Mouse (Mus musculus) left cerebral cortex, adult 8-10 months (tissue): ENCODE results near the gene Pak3. TPM values are rescaled to one million over a fixed set of nuclear protein-coding genes. Genes with fewer than 3 reads are reported as not detected.
A peak's percentile ranks its signal among the peaks of the same experiment; 100 is the strongest.

Experiments
- DNase-seq, 2 experiments: peaks; one replicate each; pipeline ENCODE4 v3.0.0; 2022; ENCODE audit warnings: low spot score in 2 of 2
- microRNA-seq, 2 experiments: library from miRNA; unstranded; fragments of <30 nt; microRNA quantifications; one replicate each; pipeline ENCODE4 v1.2.0; 2022
- total RNA-seq, 4 experiments: library from RNA; stranded (reverse); gene quantifications; 2 replicates each; pipeline ENCODE4 v1.2.4; 2022

Gene Pak3
- total RNA-seq, 4 experiments from 2014 or later: 118 to 130 (median 126) TPM

DNA sequence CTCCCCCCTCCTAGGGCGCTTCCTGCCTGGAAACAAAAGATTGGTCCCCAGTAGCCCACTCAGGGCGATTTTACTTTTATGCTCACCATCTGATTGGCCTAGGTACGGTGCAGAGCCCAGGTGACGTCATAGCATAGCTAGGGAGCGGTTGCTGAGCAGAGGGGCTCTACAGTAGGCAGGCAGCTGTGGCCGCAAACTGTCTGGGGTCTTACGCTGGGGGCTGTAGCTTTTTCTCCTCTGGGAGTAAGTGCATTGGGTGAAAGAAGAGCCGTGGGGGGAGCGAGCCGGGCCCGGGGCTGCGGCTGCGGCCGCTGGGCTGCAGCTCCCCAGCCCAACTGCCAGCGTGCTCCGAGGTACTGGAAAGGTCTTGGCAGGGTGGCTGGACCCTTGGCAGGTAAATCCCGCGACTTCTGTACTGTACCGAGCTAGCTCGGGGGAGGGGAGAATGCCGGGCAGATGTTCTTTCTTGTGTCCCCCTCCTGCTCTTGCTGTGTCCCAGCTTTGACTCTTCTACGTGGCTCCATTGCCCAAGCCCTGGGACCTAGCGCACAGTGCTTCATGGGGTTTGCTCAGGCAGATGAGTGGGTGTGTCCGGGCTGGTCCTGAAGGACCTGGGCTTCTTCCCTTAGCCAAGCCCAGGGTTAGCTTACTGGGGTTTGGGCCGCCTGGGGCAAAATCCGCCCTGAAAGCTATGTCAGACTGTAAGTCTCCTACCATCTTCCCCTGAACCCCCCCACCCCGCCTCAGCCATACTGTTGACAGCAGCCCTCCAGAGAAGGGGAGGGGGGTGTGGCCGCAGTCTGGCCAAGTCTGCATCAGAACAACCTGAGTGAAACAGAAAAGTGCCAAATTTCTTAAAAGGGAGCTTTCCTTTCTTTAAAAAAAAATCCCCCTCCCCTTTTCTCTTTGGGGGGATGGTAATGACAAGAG is 146.1 kb downstream of the Pak3 start:
- peak in 1 of 2 experiments; percentile 55 for DNase-seq

DNA sequence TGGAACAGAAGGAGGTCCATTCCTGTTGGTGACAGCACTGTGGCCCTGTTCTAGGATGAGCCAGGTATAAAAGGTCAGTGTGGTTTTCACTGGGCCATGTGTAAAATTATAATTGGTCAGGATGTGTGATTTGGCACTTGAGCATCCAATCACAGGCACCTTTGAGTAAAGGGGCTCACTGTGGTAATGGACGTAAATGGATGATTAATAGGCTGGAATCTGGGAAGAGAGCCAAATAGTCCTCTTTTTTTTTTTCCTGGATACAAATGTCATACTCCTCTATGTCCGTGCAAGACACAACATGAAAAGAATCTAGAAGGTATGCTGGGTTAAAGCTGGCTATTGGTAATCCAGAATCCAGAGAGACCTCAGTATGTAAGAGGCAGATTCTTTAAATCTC is 147.4 kb downstream of the Pak3 start:
- DNase-seq: no peak

DNA sequence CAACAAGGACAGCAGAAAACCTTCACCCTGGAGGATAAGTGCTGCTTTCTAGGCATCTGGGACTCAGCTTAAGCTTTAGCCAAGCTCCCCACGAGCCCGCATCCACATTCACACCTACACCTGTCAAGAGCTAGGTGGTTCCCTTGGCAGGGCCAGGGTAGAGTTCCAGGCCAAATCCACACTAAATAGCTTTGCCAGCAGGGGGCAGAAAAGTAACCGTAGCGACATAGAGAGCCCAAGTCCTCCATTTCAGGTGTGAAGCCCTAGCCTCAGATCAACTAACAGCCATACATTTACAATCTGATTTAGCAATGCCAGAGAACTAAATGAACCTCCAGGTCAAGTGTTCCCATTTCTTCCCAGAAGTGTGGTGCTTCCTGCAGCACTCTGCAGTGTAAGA is 148.6 kb downstream of the Pak3 start:
- DNase-seq: no peak

DNA sequence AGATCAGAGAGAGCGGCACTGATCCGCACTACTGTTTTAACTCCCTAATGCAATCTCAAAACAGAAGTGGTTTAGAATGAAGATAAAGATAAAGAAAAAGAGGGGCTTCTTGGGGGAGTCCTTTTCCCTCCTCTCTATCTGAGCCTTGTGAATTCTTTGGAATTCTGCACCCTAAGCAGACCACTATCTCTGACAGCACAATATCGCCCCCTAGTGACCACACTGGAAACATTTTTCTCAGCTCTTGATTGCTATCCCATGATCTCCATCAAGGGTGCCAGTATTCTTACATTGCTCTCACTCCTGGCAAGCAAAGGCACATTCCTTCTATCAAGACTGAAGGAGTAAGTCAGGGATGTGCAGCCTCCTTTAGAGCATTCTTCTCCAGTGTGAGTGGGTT is 149.9 kb downstream of the Pak3 start:
- DNase-seq: peak in 1 of 2 experiments; percentile 33

DNA sequence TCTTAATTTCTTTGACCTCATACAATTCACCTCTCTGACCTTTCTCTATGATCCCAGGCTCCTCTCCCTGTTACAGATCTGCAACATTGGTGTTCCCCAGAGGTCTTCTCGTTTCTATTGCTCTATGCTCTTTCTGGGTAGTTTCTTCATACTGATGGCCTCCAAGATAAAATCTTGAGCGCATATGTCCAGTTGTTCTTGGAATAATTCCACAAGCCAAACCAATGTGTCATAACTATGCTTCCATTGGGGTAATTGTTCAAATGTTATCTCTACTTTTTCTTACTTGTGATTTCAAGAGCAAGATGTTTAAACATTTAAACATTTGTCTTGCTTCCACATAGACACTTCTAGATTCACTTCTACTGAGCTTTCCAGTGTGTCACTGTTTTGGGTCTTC is 160.2 kb downstream of the Pak3 start:
- no peak for DNase-seq

DNA sequence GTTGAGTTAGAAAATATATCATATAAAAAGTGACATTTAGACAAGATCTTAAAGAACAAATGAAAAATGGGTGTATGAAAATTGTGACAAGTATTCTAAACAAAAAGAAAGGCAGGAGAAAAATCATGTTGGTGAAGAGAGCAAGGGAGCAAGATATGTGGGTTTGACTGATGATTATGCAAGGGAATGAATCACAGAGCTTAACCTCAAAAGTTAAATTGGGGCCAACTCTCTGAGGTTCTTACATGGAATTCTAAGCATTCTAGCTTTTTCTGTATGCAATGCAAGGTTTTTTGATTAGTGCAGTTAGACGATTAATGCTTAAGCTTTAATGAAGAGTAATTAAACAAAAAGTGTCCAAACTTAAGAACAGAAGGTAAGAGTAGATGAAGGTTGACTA is 203.9 kb downstream of the Pak3 start:
- no peak for DNase-seq

DNA sequence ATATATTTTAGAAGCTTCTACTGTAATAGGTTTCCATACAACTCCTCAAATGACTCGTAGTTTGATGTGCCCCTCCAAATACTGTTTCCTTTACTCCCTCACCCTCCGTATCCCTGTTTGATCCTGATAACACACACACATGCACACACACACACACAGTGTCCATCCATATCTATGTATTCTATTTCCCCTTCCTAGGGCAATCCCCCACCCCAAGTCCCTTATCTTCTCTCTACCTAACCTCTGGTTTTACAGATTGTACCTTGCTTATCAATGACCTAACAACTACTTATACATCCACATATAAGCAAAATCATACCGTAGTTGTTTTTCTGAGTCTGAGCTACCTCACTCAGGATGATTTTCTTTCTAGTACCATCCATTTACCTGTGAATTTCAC is 207.0 kb downstream of the Pak3 start:
- no peak for DNase-seq

DNA sequence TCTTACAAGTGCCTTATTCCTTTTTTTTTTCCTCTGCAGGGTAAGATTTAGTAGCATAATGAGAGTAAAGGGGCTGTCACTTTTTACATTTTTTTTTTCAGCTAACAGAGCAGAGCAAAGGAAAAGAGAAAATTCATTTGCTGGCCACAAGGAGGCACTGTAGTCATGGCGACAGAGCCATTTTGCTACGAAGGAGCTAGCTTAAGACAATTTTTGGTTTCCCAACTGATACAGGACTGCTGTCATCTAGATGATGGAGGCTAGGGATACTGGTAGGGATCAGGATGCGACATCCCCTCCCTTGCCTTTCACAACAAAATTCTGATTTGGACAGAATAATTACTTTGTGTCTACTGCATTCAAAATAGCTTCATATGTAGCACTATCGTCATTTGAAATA is 217.6 kb downstream of the Pak3 start:
- DNase-seq: no peak

DNA sequence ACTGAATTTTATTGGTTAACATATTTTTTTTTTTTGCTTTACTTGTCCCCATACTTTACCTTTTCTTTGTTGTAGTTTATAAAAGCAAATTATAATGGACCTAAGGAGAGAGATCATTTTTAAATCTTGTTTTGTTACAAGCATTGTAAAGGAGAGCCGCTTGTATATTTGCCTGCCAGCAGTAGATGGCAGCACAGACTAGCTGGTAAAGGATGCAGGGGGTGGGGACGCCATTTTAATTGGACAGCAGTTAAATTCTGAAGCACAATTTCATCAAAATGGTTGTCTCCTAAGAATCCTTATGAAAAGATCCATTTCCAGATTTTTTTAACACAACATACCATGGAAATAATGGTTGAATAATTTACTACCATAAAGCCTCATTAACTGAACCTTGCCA is 220.8 kb downstream of the Pak3 start:
- DNase-seq: no peak

DNA sequence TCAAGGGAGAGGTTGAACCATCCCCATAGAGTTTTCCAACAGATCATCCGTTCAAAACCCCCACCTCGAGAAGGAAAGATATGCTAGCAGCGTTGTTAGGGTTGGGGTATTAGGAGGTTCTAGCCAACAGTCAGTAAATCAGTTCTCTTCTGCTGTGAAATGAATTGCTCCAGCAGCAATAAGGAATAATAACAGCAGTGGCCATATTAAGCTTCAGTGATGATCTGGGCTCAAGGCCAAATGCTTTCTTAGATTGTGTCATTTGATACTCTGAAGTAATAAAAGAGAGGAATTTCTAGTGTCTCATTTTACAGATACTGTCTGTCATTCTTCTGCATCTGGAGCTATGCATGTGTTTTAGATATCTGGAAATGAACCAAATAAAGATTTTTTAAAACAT is 244.2 kb downstream of the Pak3 start:
- no peak for DNase-seq

DNA sequence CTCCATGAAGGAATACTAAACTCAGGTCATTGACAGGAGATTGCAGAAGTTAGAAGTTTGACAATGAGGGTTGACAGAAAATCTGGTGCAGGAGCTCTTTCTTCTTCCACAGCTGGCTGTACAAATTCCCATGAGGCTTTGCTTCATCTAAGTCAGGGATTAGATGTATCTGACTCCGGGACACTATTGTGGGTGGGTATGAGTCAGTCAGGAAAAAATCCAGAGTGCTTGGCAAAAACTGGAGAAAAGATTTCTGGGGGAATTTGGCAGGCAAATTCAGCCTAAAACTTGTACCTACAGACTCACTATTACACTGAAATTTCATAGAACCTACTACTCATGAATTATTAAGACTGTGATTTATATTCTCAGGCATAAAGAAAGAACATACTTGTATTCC is 297.6 kb downstream of the Pak3 start:
- DNase-seq: no peak

DNA sequence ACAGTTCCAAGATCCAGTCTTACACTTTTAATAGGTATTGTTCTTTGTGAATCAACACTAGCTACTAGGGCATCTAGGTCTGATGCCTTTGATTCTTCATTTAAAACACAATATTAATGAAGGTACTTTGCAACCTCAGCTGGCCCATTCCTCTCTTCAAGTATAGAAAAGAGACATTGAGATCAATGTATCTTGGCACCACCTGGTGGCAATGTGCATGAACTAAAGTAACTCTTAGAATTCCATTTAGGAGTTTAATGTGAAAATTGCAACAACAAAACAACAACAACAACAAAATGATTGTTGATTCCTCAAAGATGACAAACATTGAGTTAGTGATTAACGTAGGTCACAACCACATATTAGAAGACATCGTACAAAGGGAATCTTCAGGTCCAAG is 300.6 kb downstream of the Pak3 start:
- no peak for DNase-seq

DNA sequence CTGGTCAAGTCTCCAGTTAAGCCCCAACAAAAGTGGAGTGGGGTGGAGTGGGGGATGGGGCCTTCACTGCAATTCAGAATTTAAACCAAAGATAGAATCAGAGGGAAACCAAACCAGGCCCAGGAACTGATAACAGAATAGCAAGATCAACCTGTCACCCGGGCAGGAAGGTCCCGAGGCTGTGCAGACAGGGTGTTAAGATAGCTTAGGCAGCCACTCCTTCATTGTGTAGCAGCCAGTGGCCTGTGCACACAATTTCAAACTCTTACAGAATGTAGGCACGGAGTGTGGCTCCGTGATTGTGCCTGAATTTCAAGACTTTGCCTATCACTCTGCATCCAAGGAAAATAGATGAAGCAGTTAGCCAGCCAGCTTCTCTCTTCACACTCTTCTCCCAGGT is 308.1 kb downstream of the Pak3 start:
- DNase-seq: no peak

DNA sequence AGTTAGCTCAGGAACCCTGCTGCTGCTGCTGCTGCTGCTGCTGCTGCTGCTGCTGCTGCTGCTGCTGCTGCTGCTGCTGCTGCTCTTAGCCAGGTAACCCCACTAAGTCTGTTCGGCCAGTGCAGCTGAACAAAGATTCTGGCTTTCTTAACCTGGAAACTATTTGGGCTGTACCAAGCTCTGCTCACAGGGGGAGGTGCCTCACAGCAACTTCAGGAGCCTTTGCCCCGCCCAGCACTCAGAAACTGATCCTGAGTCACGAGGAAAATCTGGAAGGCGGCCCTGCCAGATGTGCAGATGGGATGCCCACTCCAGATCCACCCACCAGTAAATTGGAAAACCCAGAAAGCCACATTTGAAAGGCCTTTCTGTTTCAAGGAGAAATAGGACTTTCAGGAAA is 308.8 kb downstream of the Pak3 start, which contains the start of gene Capn6:
TSS of gene Capn6 (minus strand) at position 203 of the 400 bp plus-strand sequence.
- DNase-seq: no peak

DNA sequence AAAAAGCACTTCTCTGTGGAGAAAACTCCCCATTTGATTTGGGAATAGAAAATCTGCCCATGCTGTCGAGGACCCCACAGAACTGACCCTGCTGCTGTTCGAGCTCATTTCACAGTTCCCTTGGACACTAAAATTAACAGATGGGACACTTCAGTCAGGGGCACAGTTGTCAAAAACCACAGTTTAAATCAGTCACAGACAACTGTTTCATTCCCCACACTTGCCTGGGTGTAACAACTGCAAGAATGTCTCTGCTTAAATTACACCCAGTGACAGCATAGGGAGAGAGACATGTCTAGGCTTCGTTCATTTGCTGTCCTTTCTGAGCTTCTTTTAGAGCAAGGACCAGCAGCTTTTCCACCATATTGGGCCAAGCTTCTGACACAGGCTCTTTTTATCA is 328.2 kb downstream of the Pak3 start:
- DNase-seq: no peak

Small RNAs within 50 kb of the gene (microRNA-seq; reads per million reads assigned to microRNA genes)
- 0 reads per million in 2 experiments for gene Gm47298

Other genes starting within 250 kb of the Pak3 start
- gene Chrdl1, start 124.3 kb upstream of the Pak3 start, total RNA-seq: 10 to 100 TPM; 11.9 to 16.3 (median 15.2) TPM